Mouse (Mus musculus): ENCODE data around the gene Ehbp1. TPM values are rescaled to one million over a fixed set of nuclear protein-coding genes. Genes with fewer than 3 reads are reported as not detected.

Gene Ehbp1
- total RNA-seq, 2 experiments from 2014 or later = 15.1 to 17.4 TPM

DNA sequence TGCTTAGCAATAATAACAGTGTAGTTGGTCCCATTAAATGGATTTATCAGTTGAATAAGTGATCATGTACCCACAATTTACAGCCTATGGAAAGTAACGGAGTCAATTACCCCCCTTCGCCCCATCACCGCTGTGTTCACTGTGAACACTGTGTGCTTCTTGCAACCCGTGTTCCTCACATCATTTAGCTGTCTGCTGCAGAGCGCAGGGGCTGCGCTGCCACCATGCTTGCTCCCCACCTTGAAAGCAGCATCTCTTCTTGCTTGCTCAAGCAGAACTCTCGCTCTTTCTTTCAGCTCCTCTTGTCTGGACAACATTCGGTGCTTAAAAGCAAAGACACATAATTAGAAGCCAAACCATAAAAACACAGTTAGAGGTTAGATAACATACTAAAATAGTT lies 252.7 kb downstream of the Ehbp1 start:
- DNase-seq (ENCODE audit: low spot score in 2 of 2) = no peak

DNA sequence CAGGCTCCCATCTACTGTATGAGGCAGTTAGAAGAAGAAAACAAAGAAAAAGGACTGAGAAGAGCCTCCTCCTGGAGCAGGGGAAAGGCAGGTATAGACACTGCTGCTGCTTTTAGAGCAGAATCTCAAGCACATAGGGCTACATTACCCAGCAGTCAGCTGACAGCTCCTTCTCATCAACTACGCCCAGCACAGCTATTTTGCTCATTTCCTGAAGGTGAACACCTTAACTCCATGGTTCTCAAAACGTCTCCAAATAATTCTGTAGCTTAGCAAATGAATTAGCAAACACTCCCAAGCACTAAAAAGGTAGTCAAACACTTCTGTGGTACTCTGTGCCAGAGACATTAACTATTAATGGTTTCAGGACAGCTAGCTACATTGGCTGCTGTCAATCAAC lies 278.7 kb downstream of the Ehbp1 start:
- no peak for DNase-seq (ENCODE audit: low spot score in 2 of 2)

GRCm38 (mm10) chr11:22061660-22062059 lies 280.4 kb downstream of the Ehbp1 start:
- no peak for DNase-seq (ENCODE audit: low spot score in 2 of 2)

DNA sequence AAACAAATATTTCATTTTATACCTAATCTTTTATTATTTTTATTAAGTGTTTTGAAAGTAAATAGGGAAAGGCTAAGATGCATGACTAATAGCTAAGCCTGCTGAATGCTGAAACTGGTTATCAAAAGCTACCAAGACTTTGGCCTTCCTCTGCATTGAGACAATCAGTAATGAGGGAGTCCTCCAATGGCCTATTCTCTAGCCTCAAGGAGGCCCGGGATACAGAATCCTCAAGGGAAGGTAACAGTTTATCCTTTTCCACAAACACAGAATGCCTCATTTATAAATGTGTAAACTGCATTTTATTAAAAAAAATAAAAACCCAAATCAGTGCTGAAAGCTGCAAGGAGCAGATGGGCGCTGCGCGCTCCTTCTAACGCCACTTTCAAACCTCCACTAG lies 284.6 kb downstream of the Ehbp1 start:
- DNase-seq (ENCODE audit: low spot score in 2 of 2) = no peak

DNA sequence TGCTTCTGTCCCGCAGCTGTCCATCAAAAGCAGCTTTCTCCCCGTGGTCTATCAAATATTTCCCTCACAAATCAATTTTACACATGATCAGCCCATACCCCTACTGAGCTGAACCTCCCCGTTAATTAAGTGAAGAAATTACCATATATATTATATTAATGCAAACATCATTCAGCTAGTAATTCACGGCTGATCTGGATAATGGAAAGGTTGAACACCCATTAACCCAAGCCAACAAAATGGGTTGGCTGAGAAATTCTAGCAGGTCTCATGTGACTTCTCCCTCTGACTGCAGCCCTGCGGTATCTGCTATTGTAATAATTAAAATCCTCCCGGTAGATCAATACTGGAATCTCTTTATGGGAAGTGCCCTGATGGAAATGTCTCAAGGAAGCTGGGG lies 286.2 kb downstream of the Ehbp1 start:
- DNase-seq (ENCODE audit: low spot score in 2 of 2) = no peak

- no peak for DNase-seq (ENCODE audit: low spot score in 2 of 2)
Measured at GRCm38 (mm10) chr11:22053034-22053668, 288.9 kb downstream of the Ehbp1 start.

- DNase-seq (ENCODE audit: low spot score in 2 of 2) = no peak
Measured at GRCm38 (mm10) chr11:22050864-22051263, 291.2 kb downstream of the Ehbp1 start.

DNA sequence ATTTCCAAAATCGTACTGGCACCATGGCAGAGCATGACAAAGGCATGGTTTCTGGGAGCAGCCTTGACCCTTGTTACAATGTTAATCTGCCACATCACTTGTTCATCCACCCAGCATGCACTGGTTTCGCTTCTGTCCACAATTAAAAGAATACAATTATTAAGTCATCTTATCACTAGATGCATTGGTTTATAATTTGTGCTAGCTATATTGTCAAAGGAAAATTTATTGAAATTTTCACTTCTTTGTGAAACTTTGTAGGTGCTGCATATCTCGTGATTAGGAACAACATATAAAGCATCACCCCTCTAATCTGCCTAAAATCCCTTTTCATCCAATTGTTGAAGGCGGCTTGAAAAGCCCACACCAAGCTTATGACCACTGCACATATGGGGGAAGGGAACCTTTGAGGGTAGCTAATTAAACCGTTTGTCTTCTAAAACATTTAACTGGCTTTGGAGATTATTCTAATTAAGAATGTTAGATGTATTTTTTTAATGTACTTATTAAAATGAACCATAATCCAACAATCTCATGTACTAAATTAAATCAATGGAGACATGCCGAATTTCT lies 302.2 kb downstream of the Ehbp1 start:
- no peak for DNase-seq (ENCODE audit: low spot score in 2 of 2)

GRCm38 (mm10) chr11:22034564-22035105 lies 307.5 kb downstream of the Ehbp1 start:
- no peak for DNase-seq (ENCODE audit: low spot score in 2 of 2)

GRCm38 (mm10) chr11:22033582-22033981 lies 308.5 kb downstream of the Ehbp1 start:
- no peak for DNase-seq (ENCODE audit: low spot score in 2 of 2)

GRCm38 (mm10) chr11:22020602-22021001 lies 321.5 kb downstream of the Ehbp1 start:
- DNase-seq (ENCODE audit: low spot score in 2 of 2) = no peak

DNA sequence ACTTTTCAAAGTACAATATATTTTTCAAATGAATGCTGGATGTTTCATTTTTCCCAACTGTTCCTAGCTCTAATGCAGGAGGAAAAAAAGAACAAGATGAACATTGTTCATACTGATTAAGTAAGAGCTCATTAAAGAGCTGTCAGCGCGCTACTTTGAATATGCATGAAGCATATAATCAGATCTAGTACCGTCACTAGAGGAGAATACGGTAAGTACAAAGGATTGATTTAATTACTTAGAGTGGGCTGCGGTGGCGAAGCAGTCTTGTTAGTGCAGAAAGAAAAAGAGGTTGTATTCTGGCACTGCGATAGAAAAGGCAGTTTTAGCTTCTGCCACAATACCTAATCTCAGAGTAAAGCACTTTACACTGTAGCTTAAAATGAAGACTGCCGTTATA lies 324.6 kb downstream of the Ehbp1 start:
- no peak for DNase-seq (ENCODE audit: low spot score in 2 of 2)

DNA sequence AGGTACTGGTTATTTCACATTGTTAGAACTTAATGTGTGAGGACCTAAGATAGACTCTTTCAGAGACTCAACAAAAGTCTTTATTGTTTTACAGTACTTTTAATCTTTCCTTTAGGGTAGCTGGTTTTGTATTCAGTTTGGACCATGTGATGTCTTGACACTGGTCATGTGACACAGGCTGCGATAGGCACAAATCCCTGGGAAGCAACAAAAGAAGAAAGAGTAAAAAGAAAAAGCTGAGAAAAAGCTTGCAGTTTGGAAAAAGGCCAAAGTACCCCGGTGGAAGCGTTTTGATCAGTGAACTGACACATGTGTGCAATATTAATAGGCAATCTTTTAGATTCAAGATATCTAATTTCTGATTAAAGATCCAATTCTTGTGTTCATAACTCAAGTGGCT lies 325.8 kb downstream of the Ehbp1 start:
- no peak for DNase-seq (ENCODE audit: low spot score in 2 of 2)

GRCm38 (mm10) chr11:22008817-22009216 lies 333.3 kb downstream of the Ehbp1 start:
- DNase-seq (ENCODE audit: low spot score in 2 of 2) = no peak

GRCm38 (mm10) chr11:22008129-22008596 lies 333.9 kb downstream of the Ehbp1 start:
- no peak for DNase-seq (ENCODE audit: low spot score in 2 of 2)

GRCm38 (mm10) chr11:22007781-22008110 lies 334.3 kb downstream of the Ehbp1 start:
- no peak for DNase-seq (ENCODE audit: low spot score in 2 of 2)

DNA sequence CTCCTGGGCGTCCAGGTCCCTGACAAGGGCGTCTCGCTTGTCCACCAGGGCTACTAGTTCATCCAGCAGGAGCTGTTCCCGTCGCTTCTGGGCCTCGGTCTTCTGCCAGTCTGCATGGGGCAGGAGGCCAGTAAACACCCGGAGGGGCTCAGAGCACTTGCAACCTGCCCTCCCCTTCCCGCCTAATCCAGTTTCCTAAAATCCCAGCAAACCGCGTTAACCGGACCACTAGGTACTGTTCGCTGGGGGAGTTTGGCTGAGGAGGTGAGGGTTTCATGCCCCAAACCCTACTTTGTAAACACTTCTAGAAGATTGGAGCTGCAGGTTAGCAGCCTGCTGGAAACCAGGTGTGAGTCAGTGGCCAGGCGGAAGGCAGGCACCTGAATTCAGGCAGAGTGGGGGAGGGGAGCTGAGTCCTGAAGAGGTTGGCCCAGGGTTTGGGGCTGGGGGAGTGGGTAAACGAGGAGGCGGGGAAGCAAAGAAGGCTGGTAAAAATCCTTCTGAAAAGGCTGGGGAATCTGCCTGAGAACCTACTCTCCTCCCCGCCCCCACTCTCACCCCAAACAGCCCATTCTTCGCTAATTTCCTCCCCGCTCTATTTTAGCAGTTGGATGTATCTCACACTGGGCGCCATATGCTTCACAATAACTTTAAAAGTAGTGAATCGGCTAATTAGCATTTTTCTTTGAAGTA lies 334.9 kb downstream of the Ehbp1 start:
- DNase-seq (ENCODE audit: low spot score in 2 of 2) = no peak

GRCm38 (mm10) chr11:22006471-22007087 lies 335.5 kb downstream of the Ehbp1 start:
- DNase-seq (ENCODE audit: low spot score in 2 of 2) = no peak

DNA sequence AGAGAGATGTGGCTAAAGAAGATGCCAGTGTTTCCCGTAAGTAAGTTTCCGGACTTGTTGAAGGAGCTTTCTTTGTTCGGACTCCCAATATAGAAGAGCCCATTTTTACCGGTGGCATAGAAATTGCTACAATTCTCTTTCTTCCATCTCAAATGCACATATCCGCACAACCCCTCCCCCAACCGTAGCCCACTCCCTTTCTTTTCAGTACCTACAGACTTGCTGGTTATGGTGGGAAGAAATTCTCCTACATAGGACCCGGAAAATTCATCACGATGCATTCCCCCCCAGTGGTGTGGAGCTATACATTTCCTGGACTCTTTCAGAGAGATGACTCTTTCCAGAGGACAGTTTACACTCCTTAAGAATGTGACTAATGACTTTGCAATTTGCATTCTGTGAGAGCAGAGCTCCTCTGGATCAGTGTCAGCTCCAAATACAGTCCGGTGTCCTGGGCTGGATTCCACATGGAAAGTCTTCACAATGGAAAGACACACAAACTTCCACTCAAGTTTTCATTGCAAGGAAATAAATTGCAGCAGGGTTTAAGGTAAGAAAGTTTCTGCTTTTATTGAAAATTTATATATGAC lies 336.7 kb downstream of the Ehbp1 start:
- no peak for DNase-seq (ENCODE audit: low spot score in 2 of 2)

GRCm38 (mm10) chr11:22004331-22004841 lies 337.7 kb downstream of the Ehbp1 start:
- DNase-seq (ENCODE audit: low spot score in 2 of 2) = no peak

GRCm38 (mm10) chr11:22003341-22003981 lies 338.6 kb downstream of the Ehbp1 start:
- DNase-seq (ENCODE audit: low spot score in 2 of 2) = peak in 1 of 2 experiments; percentile 18

Measured in adrenal gland, adult 18-20 months (tissue).